Mouse (Mus musculus): ENCODE results near the gene Cacna1c.

DNA sequence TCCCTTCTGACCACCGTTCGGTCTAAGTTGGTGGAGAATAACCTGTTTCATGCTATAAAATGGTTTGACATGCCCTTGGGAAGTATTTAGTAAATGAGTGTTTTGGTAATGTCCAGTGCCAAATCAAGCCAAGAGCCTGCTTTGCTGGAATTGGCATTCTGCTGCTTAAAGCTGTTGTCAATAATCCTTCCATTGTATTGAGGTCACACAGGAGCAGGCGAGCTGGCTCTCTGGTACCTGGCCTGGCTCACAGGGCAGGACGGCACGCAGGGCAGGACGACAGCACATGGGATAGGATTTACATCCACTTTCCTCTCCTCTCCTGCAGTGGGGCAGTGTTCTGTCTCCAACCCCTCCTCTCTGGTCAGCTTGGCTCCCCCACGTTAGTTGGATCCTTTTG, 156.4 kb downstream of the Cacna1c start:
- TF ChIP-seq GATA1 (IDR thresholded peaks at IDR 0.05; ENCODE audit: borderline replicate concordance, low read length), result no peak
- no peak for TF ChIP-seq FLI1 (IDR thresholded peaks at IDR 0.05; ENCODE audit: low read length)

Measured in megakaryocyte, embryonic 14.5 days (primary cell).